Mouse (Mus musculus) layer of hippocampus, postnatal 10 days (tissue): ENCODE results near the gene Bcat2. TPM values are rescaled to one million over a fixed set of nuclear protein-coding genes. Genes with fewer than 3 reads are reported as not detected.

Experiments used
- DNase-seq, 2 experiments: peaks; one replicate each; pipeline ENCODE4 v3.0.0; 2021; ENCODE audit warnings: low spot score in 2 of 2
- total RNA-seq, 2 experiments: library from RNA; stranded (reverse); gene quantifications; 2 replicates each; pipeline ENCODE4 v1.2.3; 2021

The Bcat2 gene
- total RNA-seq, 2 experiments from 2014 or later = 20.8 to 22.9 TPM

DNA sequence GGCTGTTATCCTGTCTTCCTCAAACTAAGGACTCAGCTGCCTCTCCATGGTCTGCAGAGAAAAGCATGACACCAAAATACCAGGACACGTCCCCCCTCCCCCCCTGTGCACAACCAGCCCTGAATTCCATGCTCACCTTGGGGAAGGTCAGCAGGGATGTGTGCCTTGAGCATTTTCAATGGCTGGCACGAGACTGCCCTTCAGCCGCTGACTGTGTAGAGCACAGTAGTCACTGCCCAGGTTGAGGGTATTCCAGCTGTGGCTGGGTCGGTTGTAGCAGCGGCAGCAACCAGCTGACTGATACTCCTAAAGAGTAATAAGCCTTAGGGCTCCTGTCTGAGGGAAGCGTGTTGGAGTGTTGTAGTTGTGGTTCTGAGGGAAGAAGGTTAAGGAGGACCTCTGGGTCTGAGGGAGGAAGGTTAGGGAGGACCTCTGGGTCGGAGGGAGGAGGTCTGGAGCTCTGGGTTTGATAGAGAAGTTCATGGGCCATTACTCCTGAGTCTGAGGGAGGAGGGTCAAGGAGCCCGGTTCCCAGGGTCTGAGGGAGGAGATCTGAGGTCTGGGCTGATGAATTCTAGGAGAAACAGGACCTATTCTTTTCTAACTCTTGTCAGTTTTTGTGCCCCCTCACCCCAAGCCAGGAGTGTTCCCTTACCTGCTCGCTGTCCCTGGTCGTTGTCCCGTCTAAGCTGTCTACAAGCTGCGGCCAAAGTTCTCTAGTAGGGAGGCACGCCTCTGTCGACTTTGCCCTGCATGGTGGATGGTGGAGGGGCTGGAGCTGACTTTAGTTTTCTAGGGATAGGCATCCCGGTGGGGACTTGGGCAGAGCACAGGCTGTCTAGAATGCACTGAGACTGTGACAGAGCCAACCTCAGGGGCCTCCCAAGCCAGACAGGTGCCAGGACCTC lies 4.8 kb downstream of the Bcat2 start:
- DNase-seq = no peak

DNA sequence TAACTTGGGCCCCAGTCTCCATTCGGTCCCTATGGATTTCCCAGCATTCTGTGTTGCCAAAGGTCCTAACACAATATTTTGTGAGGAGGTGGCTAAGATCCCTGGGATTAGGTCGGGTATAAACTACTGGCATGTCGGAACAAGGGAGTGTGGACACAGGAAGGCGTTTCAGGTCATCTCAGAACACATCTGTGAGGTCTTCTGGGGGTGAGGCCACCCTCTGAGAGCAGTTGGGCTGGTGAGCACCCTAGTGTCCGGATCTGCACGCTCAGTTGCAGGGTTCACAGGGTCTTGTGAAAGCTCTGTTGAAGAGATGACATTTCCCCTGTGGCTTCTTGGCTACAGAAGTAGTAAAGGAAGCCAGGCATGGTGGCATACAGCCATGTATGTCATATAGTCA lies 16.0 kb downstream of the Bcat2 start:
- DNase-seq = no peak

DNA sequence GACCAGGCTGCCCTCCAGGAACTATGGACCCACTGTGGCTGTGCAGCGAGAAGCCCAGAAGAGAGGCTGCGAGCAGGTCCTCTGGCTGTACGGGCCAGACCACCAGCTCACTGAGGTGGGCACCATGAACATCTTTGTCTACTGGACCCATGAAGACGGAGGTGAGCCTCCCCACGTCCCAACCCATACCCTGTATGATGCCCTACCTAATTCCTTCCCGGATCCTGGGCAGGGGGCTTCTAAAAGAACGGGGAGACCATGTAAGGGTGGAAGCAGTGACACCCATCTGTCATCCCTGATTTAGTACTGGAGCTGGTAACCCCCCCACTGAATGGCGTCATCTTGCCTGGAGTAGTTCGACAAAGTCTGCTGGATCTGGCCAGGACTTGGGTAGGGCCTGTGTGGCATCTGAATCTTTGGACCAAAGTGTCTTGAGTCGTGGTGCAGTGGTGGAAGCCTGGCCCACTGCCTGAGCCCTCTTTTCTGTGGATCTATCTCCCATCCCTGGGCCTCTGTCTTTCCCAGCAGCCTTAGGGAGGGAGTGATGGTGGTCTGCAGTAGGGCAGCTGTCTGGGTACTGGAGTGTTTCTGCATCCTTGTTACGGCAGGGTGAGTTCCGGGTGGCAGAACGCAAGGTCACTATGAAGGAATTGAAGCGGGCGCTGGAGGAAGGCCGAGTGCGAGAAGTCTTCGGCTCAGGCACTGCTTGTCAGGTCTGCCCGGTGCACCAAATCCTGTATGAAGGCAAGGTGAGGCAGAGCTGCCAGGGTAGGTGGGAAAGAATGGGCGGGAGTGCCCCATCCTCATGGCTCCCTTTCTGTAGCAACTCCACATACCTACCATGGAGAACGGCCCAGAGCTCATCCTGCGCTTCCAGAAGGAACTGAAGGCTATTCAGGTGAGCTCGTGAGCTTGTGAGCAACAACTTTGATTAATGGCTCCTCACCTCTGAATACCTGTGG lies 18.0 kb downstream of the Bcat2 start:
- no peak for DNase-seq

DNA sequence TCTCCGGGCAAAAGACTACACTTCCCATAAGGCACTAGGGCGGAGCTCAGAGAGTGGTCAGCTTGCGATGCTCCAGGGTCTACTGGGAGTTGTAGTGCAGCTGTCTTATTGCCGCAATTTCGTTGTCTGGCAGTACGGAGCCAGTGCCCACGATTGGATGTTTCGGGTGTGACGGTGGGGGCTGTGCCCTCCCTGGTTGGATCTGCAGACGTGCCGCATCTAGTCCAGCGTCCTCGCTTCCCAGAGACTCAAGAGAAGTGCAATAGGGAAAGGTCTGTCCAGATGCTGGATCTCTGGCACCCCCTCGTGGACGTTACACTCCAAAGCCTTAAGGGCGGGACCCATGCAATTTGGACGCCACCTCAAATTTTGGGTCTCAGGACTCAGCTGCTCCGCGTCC lies 19.2 kb downstream of the Bcat2 start:
- peak; percentile 91 to 93 for DNase-seq

DNA sequence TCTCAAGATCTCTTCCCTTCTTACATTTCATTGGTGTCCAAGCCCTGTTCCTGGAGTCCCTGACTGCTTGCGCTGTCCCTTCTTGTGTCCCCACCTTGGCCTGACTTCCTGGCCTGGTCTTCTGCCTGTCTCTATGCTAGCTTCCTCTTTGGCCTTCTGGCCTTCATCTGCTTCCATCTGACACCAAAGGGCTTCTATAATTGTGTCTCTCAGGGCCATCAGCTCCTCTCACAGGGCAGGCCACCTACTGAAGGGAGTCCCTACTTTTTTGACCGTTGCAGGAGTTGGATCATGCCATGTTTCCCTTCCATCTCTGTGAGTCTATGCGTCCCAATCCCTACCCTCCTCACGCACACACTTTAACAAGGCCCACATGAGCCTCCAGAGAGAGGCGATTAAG lies 19.9 kb downstream of the Bcat2 start:
- DNase-seq = peak in 1 of 2 experiments; percentile 28

DNA sequence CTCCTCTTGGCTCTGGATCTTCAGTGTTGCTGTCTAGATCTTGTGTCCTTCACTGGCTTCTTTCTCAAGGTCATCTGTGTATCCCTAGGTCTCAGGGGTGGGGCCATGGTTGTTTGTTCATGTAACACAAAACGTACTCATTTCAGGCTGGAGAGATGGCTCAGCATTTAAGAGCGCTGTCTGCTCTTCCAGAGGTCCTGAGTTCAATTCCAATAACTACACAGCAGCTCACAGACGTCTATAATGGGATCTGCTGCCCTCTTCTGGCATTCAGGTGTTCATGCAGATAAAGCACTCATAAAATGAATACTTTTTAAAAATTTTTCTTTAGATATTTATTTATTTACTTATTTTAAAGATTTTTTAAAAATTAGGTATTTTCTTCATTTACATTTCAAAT lies 20.9 kb downstream of the Bcat2 start:
- no peak for DNase-seq

DNA sequence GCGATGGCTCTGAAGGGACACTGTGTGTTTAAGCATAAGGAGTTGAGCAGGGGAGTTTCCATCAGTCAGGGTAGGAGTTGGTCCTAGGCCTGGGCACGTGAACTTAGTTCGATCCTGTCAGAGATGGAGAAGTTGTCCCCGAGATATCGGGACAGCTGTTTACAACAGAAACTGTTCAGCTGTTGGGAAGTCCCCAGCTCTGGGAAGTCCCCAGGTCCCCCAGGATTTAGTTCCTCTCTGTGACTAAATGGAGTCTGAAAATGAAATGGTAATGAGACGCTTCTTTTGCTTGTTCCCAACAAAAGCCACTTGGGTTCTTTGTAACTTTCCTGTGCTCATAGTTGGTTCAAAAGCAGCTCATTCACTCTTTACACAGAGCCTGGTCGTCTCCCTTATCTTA lies 21.9 kb downstream of the Bcat2 start:
- no peak for DNase-seq

DNA sequence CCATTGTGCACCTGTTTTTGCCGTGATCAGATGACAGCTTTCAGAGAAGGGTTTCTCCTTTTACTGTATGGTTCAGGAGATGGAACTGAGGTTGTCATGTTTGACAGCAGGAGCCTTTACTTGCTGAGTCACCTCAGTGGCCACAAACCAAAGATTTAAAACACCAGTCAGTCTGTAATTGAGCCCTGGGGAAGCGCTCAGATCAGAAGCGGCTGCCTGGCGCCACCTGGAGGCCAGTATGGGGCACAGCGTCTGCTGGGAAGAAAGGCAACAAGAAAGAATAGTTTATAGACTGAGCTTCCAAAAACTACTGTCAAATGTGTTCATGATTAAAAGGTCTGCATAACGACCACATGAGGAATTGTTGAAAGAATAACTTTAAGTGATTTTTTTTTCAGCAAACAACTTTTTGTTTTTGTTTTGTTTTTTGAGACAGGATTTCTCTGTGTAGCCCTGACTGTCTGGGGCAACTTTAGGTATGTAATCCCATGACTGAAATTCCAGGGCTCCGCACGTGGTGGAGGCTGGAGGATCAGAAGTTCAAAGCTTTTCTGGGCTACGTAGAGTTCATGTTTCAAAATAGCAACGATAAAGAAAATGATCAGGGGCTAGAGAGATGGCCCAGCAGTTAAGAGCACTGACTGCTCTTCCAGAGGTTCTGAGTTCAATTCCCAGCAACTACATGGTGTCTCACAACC lies 23.3 kb downstream of the Bcat2 start:
- DNase-seq = peak; percentile 77 to 81

DNA sequence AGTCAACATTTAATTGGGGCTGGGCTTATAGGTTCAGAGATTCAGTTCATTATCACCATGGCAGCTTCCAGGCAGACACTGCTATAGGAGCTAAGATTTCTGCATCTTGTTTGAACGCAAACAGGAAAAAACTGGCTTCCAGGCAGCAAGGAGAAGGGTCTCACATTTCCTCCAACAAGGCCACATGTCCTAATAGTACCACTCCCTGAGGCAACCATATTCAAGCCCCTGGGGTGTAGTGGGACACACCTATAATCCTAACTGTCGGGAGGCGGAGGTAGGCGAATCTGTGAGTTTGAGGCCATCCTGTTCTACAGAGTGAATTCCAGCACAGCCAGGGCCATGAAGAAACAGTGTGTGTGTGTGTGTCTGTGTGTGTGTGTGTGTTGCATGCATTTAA lies 25.2 kb downstream of the Bcat2 start:
- DNase-seq = no peak

DNA sequence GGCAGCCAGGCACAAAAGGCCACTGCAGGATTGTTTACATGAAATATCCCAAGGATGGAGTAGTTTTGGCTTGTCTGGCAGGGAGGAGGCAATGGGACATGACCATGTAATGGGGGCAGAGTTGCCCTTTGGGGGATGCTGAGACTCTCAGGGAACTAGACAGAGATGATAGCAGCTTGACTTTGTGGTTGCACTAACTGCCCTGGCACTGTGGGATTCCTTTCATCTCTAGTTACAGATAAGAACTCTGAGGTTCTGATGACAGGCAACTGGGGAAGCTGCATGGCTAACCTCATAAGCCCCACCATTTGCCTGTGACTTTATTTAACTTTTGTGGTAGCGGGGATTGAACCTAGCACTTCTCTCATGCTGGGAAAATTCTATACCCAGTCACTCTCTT lies 26.2 kb downstream of the Bcat2 start:
- no peak for DNase-seq

DNA sequence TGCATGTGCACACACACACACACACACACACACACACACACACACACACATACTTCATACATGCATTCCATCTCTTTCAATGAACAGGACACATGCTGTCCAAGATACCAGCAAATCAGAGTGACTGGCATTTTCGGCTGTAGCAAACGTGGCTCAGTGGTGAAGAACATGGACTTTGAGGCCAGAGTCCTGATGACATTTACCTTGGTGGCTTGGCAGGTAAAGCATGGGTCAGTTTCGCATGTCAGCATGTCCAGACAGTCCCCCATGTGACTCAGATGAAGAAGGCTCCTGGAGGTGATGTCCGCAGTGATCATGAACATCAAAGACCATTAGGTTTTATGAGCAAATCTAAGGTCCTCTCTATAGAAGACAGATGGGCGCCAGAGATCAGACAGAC lies 27.1 kb downstream of the Bcat2 start:
- DNase-seq = no peak

DNA sequence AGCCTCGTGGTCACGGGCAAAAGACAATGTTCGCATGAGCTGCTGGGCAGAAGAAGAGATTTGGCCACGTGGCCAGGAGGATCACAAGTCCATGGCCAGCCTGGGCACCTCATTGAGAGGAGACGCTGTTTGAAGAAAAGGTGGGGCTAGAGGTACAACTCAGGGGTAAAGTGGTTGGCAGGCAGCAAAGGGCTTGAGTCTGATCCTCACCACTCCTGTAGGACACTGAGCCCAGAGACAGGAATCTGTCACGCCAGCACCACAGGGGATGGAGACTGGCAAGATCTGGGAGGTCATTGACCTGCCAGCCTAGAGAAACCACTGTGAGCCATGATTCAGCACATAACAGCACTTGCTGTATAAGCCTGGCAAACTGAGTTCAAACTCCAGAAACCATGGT lies 27.6 kb downstream of the Bcat2 start:
- no peak for DNase-seq

DNA sequence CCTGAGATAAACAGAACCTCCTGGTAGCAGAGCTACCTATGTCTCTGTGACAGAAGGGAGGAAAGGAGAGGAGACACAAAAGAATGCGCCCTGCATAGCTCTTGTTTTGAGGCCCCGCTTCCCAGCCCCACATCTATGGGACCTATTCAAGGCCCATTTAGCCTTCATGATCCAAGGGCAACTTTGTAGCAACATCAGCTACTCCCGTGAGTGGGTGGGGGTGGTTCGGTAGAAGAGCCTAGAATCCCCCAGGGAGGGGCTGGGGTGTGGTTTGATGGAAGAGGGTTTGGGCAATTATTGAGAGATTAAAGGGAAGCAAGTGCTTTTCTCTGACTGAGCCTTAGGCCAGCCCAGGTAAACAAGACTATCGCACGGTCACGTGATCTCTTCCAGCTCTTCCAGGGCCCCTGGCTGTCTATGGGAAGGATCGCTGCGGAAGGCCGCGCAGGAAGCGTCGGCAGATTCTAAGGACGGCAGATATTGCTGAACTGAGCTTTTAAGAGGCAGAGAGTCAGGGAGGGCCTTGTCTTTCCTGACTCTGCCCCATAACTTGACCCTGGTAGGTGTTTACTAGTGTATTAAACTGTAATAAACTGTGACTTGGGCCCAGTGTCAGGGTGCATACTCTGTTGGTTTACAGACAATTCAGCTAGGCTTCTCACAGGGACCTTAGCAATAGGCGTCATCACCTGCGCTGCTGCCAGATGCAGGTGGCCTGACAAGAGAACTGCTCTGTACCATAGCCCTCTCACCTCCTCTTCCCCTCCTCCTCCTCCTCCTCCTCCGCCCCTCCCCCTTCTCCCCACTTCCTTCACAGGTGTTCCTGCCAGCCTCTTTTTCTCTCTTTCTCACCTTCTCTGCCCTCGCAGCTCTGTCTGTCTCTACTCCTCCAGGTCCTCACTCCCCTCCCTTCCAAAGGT lies 29.3 kb downstream of the Bcat2 start:
- DNase-seq = no peak

DNA sequence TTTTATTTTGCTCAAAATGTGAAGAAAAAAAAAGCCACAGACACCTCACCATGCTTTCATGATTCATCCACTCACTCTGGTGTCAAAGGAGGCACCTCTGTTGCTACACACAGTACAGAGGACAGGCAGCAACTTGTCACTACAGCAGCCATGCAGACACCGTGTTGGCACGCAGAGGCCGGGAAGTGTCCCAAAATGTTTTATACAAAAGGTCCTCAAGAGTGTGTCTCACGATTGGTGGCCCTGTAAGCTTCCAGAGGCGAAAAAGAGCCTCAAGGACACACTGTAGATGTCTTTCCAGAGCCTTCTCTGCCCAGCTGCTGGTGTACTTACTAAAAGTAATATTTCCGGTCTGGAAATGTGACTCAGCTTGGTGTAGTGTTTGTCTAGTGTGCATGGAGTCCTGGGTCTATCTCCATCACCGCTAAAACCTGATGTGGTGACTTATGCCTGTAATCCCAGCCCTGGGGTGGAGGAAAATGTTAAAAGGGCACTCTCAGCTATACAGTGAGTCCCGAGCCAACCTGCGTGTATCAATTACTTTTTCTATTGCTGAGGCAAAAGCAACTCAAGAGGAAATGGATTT lies 35.8 kb downstream of the Bcat2 start:
- DNase-seq = no peak

DNA sequence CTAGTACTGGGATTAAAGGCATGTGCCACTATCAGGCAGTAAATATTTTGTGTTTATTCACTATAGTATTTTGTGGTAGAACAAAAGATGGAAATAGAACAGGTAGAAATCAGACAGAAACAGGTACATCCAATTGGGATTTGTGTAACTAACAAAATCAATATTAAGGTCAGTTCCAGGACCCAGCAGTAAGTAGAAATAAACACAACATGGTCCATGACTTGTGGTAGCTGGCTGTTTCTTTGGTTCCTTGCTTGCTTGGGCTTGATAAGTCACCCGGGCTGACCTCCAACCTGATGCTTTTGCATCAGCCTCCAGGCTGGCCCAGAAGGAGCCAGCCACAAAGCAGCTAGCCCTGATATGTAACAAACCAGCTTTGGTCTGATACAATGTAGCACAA lies 39.6 kb downstream of the Bcat2 start:
- DNase-seq = no peak

DNA sequence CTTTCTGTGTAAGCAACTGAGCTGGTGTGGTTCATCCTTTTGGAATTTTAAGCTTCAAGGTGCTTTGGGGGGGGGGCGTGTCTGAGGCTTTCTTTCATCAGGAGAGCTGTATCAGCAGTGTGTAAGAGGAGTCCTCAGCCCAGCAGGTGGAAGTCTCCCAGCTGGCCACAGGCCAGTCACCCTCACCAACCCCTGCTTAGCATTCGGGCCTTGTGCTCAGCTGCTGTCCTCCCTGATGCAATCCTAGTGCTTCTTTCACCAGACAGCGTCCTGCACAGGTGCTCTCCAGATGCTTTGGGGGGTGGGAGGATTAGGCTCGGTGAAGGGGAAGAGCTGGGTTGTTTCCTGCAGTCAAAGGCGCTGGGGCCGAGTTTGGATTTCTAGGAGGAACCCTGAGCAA lies 46.3 kb downstream of the Bcat2 start:
- DNase-seq = no peak

DNA sequence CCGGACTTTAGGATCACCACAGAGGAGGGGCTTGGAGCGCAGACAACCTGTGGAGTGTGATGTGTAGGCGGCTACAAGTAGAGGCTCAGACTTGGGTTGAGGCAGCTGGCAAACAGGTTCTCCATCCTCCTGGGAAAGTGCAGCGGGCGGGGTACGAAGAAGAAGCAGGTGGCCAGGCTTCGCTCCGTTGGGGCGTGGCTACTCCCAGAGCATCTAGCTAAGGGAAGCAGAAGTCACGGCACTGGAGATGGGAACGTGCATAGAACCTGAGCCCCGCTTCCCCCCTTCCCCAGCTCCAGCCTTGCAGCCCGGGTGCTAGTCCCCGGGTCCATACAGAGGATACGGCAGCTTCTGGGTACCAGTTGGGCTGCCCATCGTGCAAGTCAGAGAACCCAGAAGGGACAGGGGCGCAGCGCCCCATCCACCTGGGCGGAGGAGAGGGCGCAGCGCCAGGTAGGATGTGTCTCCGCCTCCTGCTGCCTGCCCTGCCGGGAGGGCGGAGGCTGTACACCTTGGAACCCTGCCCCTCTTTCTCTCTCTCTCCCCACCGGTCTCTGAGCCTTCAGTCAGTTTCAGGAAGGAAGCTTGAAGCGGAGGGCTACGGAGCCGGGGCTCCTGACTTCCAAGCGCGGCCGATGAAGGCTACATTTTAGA lies 47.2 kb downstream of the Bcat2 start, which contains the start of gene Fut1:
Gene Fut1, plus strand, starts transcription at position 248 of the 654 bp plus-strand sequence.
- DNase-seq = no peak

DNA sequence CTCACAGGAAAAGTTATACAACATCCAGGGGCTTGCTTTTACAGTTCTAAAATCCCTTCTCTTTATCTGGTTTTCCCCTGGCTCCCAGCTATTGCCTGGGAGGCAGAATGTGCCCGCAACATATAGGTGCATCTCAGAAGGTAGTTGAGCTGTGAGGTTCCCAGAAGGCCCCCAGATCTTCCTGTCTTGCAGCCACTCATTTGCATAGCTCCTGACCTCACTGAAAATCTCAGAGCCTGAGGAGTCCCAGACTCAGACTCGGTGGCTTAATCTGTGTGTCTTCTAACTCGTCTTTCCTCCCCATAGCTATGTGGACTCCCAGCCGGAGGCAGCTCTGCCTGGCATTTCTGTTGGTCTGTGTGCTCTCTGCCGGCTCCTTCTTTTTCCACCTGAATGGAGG lies 48.4 kb downstream of the Bcat2 start:
- DNase-seq = no peak

DNA sequence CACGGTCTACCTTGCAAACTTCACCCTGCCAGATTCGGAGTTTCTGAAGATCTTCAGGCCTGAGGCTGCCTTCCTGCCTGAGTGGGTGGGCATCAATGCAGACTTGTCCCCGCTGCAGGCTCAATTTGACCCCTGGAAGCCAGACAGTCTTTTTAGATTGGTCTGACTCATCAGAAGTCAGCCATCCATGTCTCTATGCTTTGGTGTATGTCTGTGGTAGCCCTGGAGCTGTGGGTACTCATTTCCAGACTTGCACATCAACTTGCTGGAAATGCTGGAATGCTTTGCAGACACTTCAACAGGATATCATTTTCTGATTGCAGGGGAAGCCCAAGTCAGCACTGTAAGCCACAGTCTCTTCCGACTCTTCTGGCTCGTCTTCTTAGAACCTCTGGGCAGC lies 49.6 kb downstream of the Bcat2 start:
- DNase-seq = no peak
